In the genomic region with DNA sequence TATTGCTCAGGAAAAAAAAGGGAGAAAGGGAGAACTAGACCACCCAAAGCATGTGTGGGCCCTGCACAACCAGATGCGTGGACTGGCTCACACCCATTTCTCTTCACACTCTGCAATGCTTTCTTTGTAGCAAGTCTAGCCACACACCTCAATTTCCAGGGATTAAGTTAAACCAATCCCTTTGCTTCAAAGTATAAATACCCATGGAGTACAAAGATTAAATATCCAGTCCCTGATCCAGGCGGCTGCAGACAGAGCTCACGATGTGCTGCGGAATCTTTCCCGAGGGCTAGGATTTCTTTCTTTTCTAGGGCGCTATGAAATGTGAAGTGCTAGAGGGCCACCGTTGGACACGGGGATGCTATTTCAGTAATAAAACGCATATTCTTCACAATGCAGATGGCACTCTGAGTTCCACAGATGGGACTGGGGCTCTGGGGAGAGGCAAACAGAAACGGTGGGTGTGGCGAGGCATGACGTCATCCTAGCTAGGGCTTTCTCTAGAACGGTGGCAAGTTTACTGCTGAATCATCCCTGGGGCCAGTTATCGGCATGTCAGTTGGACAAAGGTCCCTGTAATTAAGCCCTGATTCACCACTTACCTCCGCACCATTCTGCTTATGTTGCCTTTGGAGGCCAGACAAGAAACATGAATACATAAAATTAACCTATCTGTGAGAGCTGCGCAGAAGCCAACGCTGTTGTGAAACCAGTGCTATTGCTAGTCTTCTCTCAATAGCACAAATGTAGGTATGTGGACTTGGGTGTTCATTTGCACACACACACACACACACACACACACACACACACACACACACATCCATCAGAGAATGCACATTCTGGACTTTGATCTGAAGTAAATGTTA, we compare ENCODE assay signal across 8 mouse cellular contexts. TPM values are rescaled to one million over a fixed set of nuclear protein-coding genes. Genes with fewer than 3 reads are reported as not detected.
DNase-seq lines count a peak whose midpoint lies in the region; ATAC-seq and TF ChIP-seq lines count a peak whose summit lies in the region.

No protein-coding gene starts in this region.

- no peak overlapping the region for H3K9ac ChIP-seq in lung, embryonic 15.5 days
- H3K9ac ChIP-seq in lung, postnatal 0 days (replicated peaks; ENCODE audit: low read depth): no peak overlapping the region
- H3K9ac ChIP-seq in hindbrain, embryonic 15.5 days: no peak overlapping the region

- no peak overlapping the region for H3K27ac ChIP-seq in lung, embryonic 15.5 days
- no peak overlapping the region for H3K27ac ChIP-seq in lung, postnatal 0 days (ENCODE audit: low read length)
- H3K27ac ChIP-seq in hindbrain, embryonic 15.5 days (replicated peaks): peak overlapping the region; percentile 48
- 0 out of 2 replicates have a peak overlapping the region, but pooled peaks have one; percentile 1 for H3K27ac ChIP-seq in midbrain, embryonic 10.5 days (replicated peaks)

- no peak for DNase-seq in lung, postnatal 0 days (ENCODE audit: low spot score)
- peak; percentile 91 for DNase-seq in cerebellum, adult 11-12 months
- DNase-seq in frontal cortex, postnatal 10 days (ENCODE audit: low spot score in 2 of 2): peak; percentile 68 to 78
- peak; percentile 61 to 69 for DNase-seq in layer of hippocampus, postnatal 25 days (ENCODE audit: extremely low spot score in 1 of 2, low spot score in 1 of 2)
- DNase-seq in midbrain, embryonic 10.5 days (ENCODE audit: low spot score): no peak
- DNase-seq in telencephalon, adult 2 months (ENCODE audit: low read depth, low spot score): peak; percentile 93

- no peaks in the 10 kb centered on the region for H3K36me3 ChIP-seq in lung, embryonic 15.5 days
- H3K36me3 ChIP-seq in lung, postnatal 0 days (ENCODE audit: insufficient read depth, low read length): no peaks in the 10 kb centered on the region
- H3K36me3 ChIP-seq in hindbrain, embryonic 15.5 days: no peaks in the 10 kb centered on the region
- no peaks in the 10 kb centered on the region for H3K36me3 ChIP-seq in midbrain, embryonic 10.5 days

- H3K27me3 ChIP-seq in lung, embryonic 15.5 days: peaks cover under 1% of the 10 kb centered on the region; the same call in 1 of the 2 replicates
- no peaks in the 10 kb centered on the region for H3K27me3 ChIP-seq in lung, postnatal 0 days (replicated peaks; ENCODE audit: insufficient read depth, low read length)
- H3K27me3 ChIP-seq in hindbrain, embryonic 15.5 days: no peaks in the 10 kb centered on the region
- no peaks in the 10 kb centered on the region for H3K27me3 ChIP-seq in midbrain, embryonic 10.5 days (ENCODE audit: low read depth, poor library complexity, severe bottlenecking)

- H3K9me3 ChIP-seq in lung, embryonic 15.5 days: no peaks in the 10 kb centered on the region
- no peaks in the 10 kb centered on the region for H3K9me3 ChIP-seq in lung, postnatal 0 days (ENCODE audit: low read length)
- H3K9me3 ChIP-seq in hindbrain, embryonic 15.5 days: no peaks in the 10 kb centered on the region
- no peaks in the 10 kb centered on the region for H3K9me3 ChIP-seq in midbrain, embryonic 10.5 days (replicated peaks)

- WGBS in lung, embryonic 15.5 days: 59% methylated on average over 17 of the region's 17 CpGs
- WGBS in lung, postnatal 0 days: 54% methylated on average over 17 of the region's 17 CpGs
- WGBS in hindbrain, embryonic 15.5 days: 54% methylated on average over 17 of the region's 17 CpGs
- WGBS in midbrain, embryonic 10.5 days: 84% methylated on average over 17 of the region's 17 CpGs

- H3K4me1 ChIP-seq in lung, embryonic 15.5 days: peaks cover 4% of the 10 kb centered on the region
- H3K4me1 ChIP-seq in lung, postnatal 0 days (ENCODE audit: insufficient read depth, low read depth, low read length): no peaks in the 10 kb centered on the region
- H3K4me1 ChIP-seq in hindbrain, embryonic 15.5 days (replicated peaks): peaks cover 4% of the 10 kb centered on the region; the same call in 1 of the 2 replicates
- peaks cover 5% of the 10 kb centered on the region for H3K4me1 ChIP-seq in midbrain, embryonic 10.5 days

- H3K4me3 ChIP-seq in lung, embryonic 15.5 days: no peak overlapping the region
- H3K4me3 ChIP-seq in lung, postnatal 0 days (ENCODE audit: low read depth, low read length): no peak overlapping the region
- no peak overlapping the region for H3K4me3 ChIP-seq in hindbrain, embryonic 15.5 days
- H3K4me3 ChIP-seq in midbrain, embryonic 10.5 days: no peak overlapping the region

- peak overlapping the region; percentile 19 for H3K4me2 ChIP-seq in lung, embryonic 15.5 days
- no peak overlapping the region for H3K4me2 ChIP-seq in lung, postnatal 0 days (replicated peaks; ENCODE audit: low read depth, low read length)
- peak overlapping the region; percentile 32 for H3K4me2 ChIP-seq in hindbrain, embryonic 15.5 days

- no peak for TF ChIP-seq CTCF in lung, postnatal 0 days (IDR thresholded peaks at IDR 0.05)

- ATAC-seq in lung, embryonic 15.5 days (ENCODE audit: borderline replicate concordance, extremely low read depth, low FRiP score, low TSS enrichment): peak; percentile 49; the same call in 1 of the 2 replicates
- ATAC-seq in lung, postnatal 0 days: no peak
- peak; percentile 65; the same call in 1 of the 2 replicates for ATAC-seq in hindbrain, embryonic 15.5 days (ENCODE audit: low FRiP score, low read depth)

- TF ChIP-seq EP300 in lung, postnatal 0 days (IDR thresholded peaks at IDR 0.05): no peak

RNA-seq across cellular contexts. Expression of gene Zfp706, which starts 47.3 kb away (rescaled TPM):
- 418 and 443 TPM in 2 replicates for polyA plus RNA-seq in lung, embryonic 15.5 days (2015; fragmentation: Nextera tagmentation; extraction: Ambion mirVana)
- polyA plus RNA-seq in lung, postnatal 0 days (2015; fragmentation: Nextera tagmentation; extraction: Ambion mirVana): 428 and 445 TPM in 2 replicates
- polyA plus RNA-seq in hindbrain, embryonic 15.5 days (2015; fragmentation: Nextera tagmentation; extraction: Ambion mirVana): 407 and 424 TPM in 2 replicates
- total RNA-seq in layer of hippocampus, postnatal 25 days (2021): 100 to 1,000 TPM; 290 to 309 TPM
- polyA plus RNA-seq in midbrain, embryonic 10.5 days (2016; fragmentation: Nextera tagmentation; extraction: Ambion mirVana): 479 and 502 TPM in 2 replicates

Comparison
In these comparisons a context has a peak if more than half of its experiments do, and no peak if none do; other contexts are left out.
1. H3K27ac ChIP-seq: peak in hindbrain, embryonic 15.5 days (single experiment) and midbrain, embryonic 10.5 days (single experiment); none in lung, embryonic 15.5 days (single experiment) and lung, postnatal 0 days (single experiment).
2. DNase-seq: peak in cerebellum, adult 11-12 months (single experiment), frontal cortex, postnatal 10 days (2 of 2), layer of hippocampus, postnatal 25 days (2 of 2) and telencephalon, adult 2 months (single experiment); none in lung, postnatal 0 days (single experiment) and midbrain, embryonic 10.5 days (single experiment).